Mouse (Mus musculus) brain, embryonic 14.5 days (tissue): ENCODE measurements around the gene Spag9.

Source experiments
- CTCF ChIP-seq: fragments of 200-500 bp; IDR thresholded peaks from 2 replicates; pipeline ENCODE4 v1.5.1; 2012; ENCODE audit warnings: inconsistent platforms, mild to moderate bottlenecking, moderate library complexity, borderline replicate concordance; ENCODE audit not compliant: insufficient read depth, insufficient read length; ENCODE audit errors: extremely low read depth
- POLR2A ChIP-seq: fragments of 200-500 bp; IDR thresholded peaks from 2 replicates; pipeline ENCODE4 v1.6.1; 2012; ENCODE audit warnings: mild to moderate bottlenecking, inconsistent platforms, borderline replicate concordance; ENCODE audit not compliant: poor library complexity, insufficient read depth, insufficient read length, severe bottlenecking; ENCODE audit errors: extremely low read depth

- no peak for TF ChIP-seq POLR2A
- peak; percentile 82 for TF ChIP-seq CTCF
Observed at GRCm38 (mm10) chr11:94129261-94130059, 133.6 kb downstream of the Spag9 start.
